Mouse (Mus musculus) liver, adult 2 months (tissue): ENCODE results near the gene Nlgn2. TPM values are rescaled to one million over a fixed set of nuclear protein-coding genes. Genes with fewer than 3 reads are reported as not detected.
A peak's percentile ranks its signal among the peaks of the same experiment; 100 is the strongest.

Source experiments
- DNase-seq: peaks from one replicate; pipeline ENCODE4 v3.0.0-alpha.2; 2011; ENCODE audit warnings: low read depth, low spot score; ENCODE audit errors: extremely low read depth
- H3K27ac ChIP-seq: fragments of 200-500 bp; replicated peaks from 2 replicates; pipeline ENCODE4 v1.5.1; 2012; ENCODE audit warnings: low read depth, mild to moderate bottlenecking, control low read depth, inconsistent platforms, low read length; ENCODE audit not compliant: insufficient read depth
- H3K27me3 ChIP-seq: fragments of 200-500 bp; 2 replicates; pipeline ENCODE4 v1.6.1; 2012; ENCODE audit warnings: mild to moderate bottlenecking, moderate library complexity, low read length, inconsistent platforms; ENCODE audit not compliant: control insufficient read depth, insufficient read depth
- H3K36me3 ChIP-seq: fragments of 200-500 bp; 2 replicates; pipeline ENCODE4 v1.6.1; 2012; ENCODE audit warnings: low read length, inconsistent platforms; ENCODE audit not compliant: control insufficient read depth, insufficient read depth
- H3K4me1 ChIP-seq: fragments of 200-500 bp; 2 replicates; pipeline ENCODE4 v1.6.1; 2011; ENCODE audit warnings: low read length; ENCODE audit not compliant: control insufficient read depth, insufficient read depth
- H3K4me3 ChIP-seq: fragments of 200-500 bp; 2 replicates; pipeline ENCODE4 v1.5.1; 2011; ENCODE audit warnings: low read depth, mild to moderate bottlenecking, control low read depth, low read length, moderate library complexity; ENCODE audit not compliant: insufficient read depth
- H3K79me2 ChIP-seq: fragments of 200-500 bp; 2 replicates; pipeline ENCODE4 v1.6.1; 2012; ENCODE audit warnings: inconsistent platforms, mild to moderate bottlenecking, low read length, moderate library complexity; ENCODE audit not compliant: control insufficient read depth, insufficient read depth
- H3K9ac ChIP-seq: fragments of 200-500 bp; 2 replicates; pipeline ENCODE4 v1.6.1; 2012; ENCODE audit warnings: low read depth, mild to moderate bottlenecking, control low read depth, inconsistent platforms, low read length
- CTCF ChIP-seq: fragments of 200-500 bp; IDR thresholded peaks from 2 replicates; pipeline ENCODE4 v1.5.1; 2011; ENCODE audit warnings: low read depth, low read length, control low read depth
- POLR2A ChIP-seq: fragments of 200-500 bp; IDR thresholded peaks from 2 replicates; pipeline ENCODE4 v1.6.1; 2011; ENCODE audit warnings: low read length, control low read depth; ENCODE audit not compliant: insufficient read depth; ENCODE audit errors: extremely low read depth
- WGBS: fragments of 180-500 bp; shearing (Covaris S2); methylation state at CpG from one replicate; pipeline ENCODE4 v1.1.7; 2018; 5-methylcytosine and 5-hydroxymethylcytosine counted together
- polyA plus RNA-seq: library from polyadenylated mRNA; depleted of rRNA; stranded (reverse); fragments of >200 nt; gene quantifications from 2 replicates; pipeline ENCODE4 v1.2.3, GENCODE M21; 2012
- total RNA-seq: library from RNA; depleted of rRNA; stranded (reverse); fragments of >200 nt; gene quantifications from 2 replicates; pipeline ENCODE4 v1.2.3, GENCODE M21; 2014

The Nlgn2 gene
- total and polyA plus RNA-seq, 2 experiments, result 0.18 to 1.9 TPM

- Histone ChIP-seq H3K79me2 (no peaks in the 10 kb centered on the region), H3K4me3 (no peak overlapping the region), H3K27me3 (no peaks in the 10 kb centered on the region), H3K27ac (no peak overlapping the region), H3K36me3 (no peaks in the 10 kb centered on the region), H3K4me1 (0 out of 2 replicates have a peak, but pooled peaks cover 3% of the 10 kb centered on the region), H3K9ac (no peak overlapping the region)
- WGBS, result 88% methylated on average over 6 of the region's 6 CpGs
- DNase-seq, result no peak
- no peak for TF ChIP-seq CTCF
- no peak for TF ChIP-seq POLR2A
Measured at GRCm38 (mm10) chr11:69878952-69879351, 41.4 kb upstream of the Nlgn2 start.

GRCm38 (mm10) chr11:69878399-69878798 is 40.8 kb upstream of the Nlgn2 start:
- DNase-seq, result no peak
- no peak overlapping the region for H3K27ac ChIP-seq
- 92% methylated on average over 3 of the region's 3 CpGs for WGBS
- no peaks in the 10 kb centered on the region for H3K27me3 ChIP-seq
- H3K79me2 ChIP-seq, result no peaks in the 10 kb centered on the region
- H3K4me1 ChIP-seq, result 0 out of 2 replicates have a peak, but pooled peaks cover 3% of the 10 kb centered on the region
- no peak overlapping the region for H3K9ac ChIP-seq
- H3K4me3 ChIP-seq, result no peak overlapping the region
- H3K36me3 ChIP-seq, result no peaks in the 10 kb centered on the region
- TF ChIP-seq POLR2A, result no peak
- no peak for TF ChIP-seq CTCF

GRCm38 (mm10) chr11:69877878-69878277 is 40.3 kb upstream of the Nlgn2 start, which contains the start of gene Tmem95:
Gene Tmem95, minus strand, starts transcription at chr11:69878018.
- Histone ChIP-seq H3K4me3 (no peak within 1 kb of the TSS), H3K36me3 (no peaks in the 10 kb centered on the region)
- WGBS, result 89% methylated on average over 11 of the region's 11 CpGs

GRCm38 (mm10) chr11:69876867-69877266 is 39.3 kb upstream of the Nlgn2 start:
- H3K79me2 ChIP-seq, result no peaks in the 10 kb centered on the region
- H3K27ac ChIP-seq, result no peak overlapping the region
- 4% methylated on average over 12 of the region's 12 CpGs for WGBS
- H3K36me3 ChIP-seq, result no peaks in the 10 kb centered on the region
- H3K4me3 ChIP-seq, result no peak overlapping the region
- DNase-seq, result peak; percentile 46
- H3K27me3 ChIP-seq, result no peaks in the 10 kb centered on the region
- H3K4me1 ChIP-seq, result 0 out of 2 replicates have a peak, but pooled peaks cover 3% of the 10 kb centered on the region
- no peak overlapping the region for H3K9ac ChIP-seq
- TF ChIP-seq CTCF (peak; percentile 96), POLR2A (no peak)

More at GRCm38 (mm10) chr11:69877878-69878277, 40.3 kb upstream of the Nlgn2 start, which contains the start of gene Tmem95:
- Histone ChIP-seq H3K79me2 (no peaks in the 10 kb centered on the region), H3K27me3 (no peaks in the 10 kb centered on the region), H3K4me1 (0 out of 2 replicates have a peak, but pooled peaks cover 3% of the 10 kb centered on the region), H3K27ac (no peak within 1 kb of the TSS), H3K9ac (no peak within 1 kb of the TSS)
- TF ChIP-seq POLR2A (no peak), CTCF (no peak)
- no peak for DNase-seq

- H3K9ac ChIP-seq, result no peak overlapping the region
Measured at GRCm38 (mm10) chr11:69876186-69876585, 38.6 kb upstream of the Nlgn2 start.

GRCm38 (mm10) chr11:69872451-69872850 is 34.9 kb upstream of the Nlgn2 start:
- no peak for TF ChIP-seq CTCF
- no peak for TF ChIP-seq POLR2A
- H3K4me1 ChIP-seq, result no peaks in the 10 kb centered on the region
- WGBS, result 85% methylated on average over 4 of the region's 4 CpGs

More at GRCm38 (mm10) chr11:69876186-69876585, 38.6 kb upstream of the Nlgn2 start:
- Histone ChIP-seq H3K36me3 (no peaks in the 10 kb centered on the region), H3K4me1 (no peaks in the 10 kb centered on the region), H3K4me3 (no peak overlapping the region), H3K27ac (no peak overlapping the region), H3K27me3 (no peaks in the 10 kb centered on the region), H3K79me2 (no peaks in the 10 kb centered on the region)
- TF ChIP-seq POLR2A (no peak), CTCF (no peak)
- 67% methylated on average over 7 of the region's 7 CpGs for WGBS
- DNase-seq, result no peak

More at GRCm38 (mm10) chr11:69872451-69872850, 34.9 kb upstream of the Nlgn2 start:
- DNase-seq, result no peak
- H3K79me2 ChIP-seq, result no peaks in the 10 kb centered on the region
- H3K27ac ChIP-seq, result no peak overlapping the region
- H3K4me3 ChIP-seq, result no peak overlapping the region
- no peaks in the 10 kb centered on the region for H3K27me3 ChIP-seq
- no peaks in the 10 kb centered on the region for H3K36me3 ChIP-seq
- H3K9ac ChIP-seq, result no peak overlapping the region
